Mouse (Mus musculus) right cerebral cortex, postnatal 4 days (tissue): Measurements from ENCODE around the gene Atl2.

ENCODE experiments used
- DNase-seq: peaks from one replicate; pipeline ENCODE4 v3.0.0-alpha.2; 2022

Gene Atl2

GRCm38 (mm10) chr17:79817551-79817950 is 78.4 kb downstream of the Atl2 start:
- DNase-seq, result no peak

- no peak for DNase-seq
These were observed 79.0 kb downstream of the Atl2 start for GRCm38 (mm10) chr17:79816896-79817295.

- DNase-seq, result no peak
These were observed 85.5 kb downstream of the Atl2 start for GRCm38 (mm10) chr17:79810421-79810820.

GRCm38 (mm10) chr17:79809491-79810316 is 86.2 kb downstream of the Atl2 start:
- DNase-seq, result no peak

GRCm38 (mm10) chr17:79807237-79807930 is 88.5 kb downstream of the Atl2 start:
- DNase-seq, result no peak

- DNase-seq, result no peak
These were observed 91.2 kb downstream of the Atl2 start for GRCm38 (mm10) chr17:79804747-79805146.

- no peak for DNase-seq
These were observed 93.9 kb downstream of the Atl2 start for GRCm38 (mm10) chr17:79802056-79802455.

GRCm38 (mm10) chr17:79798831-79799230 is 97.1 kb downstream of the Atl2 start:
- DNase-seq, result no peak
